ENCODE assay signal across 17 mouse cellular contexts in genomic region chr7:64089034-64089433, GRCm38 (mm10).
"Had no signal": no experiment of that assay in that cellular context is flagged by ENCODE, and none has a peak within 500 bp of the region (broad histone marks: within the 10 kb centered on the region; RNA-seq: fewer than 3 reads in every experiment).

No protein-coding gene starts in this region.

- H3K4me3 ChIP-seq: intestine, embryonic 15.5 days; layer of hippocampus, adult 2 months; liver, embryonic 13.5 days; midbrain, embryonic 15.5 days; myocyte; neural tube, embryonic 13.5 days; stomach, embryonic 15.5 days had no signal

- H3K4me1 ChIP-seq: intestine, embryonic 15.5 days; liver, embryonic 13.5 days; midbrain, embryonic 15.5 days; neural tube, embryonic 13.5 days; stomach, embryonic 15.5 days had no signal

- DNase-seq: kidney, adult 18-20 months; kidney, adult 9 months; kidney, postnatal 25 days; layer of hippocampus, adult 9-11 months; liver, embryonic 13.5 days; lung, embryonic 14.5 days; lung, postnatal 10 days; right cerebral cortex, postnatal 25 days; spleen, adult 18-20 months; thymus, postnatal 36 days had no signal

- H3K27ac ChIP-seq: intestine, embryonic 15.5 days; kidney, postnatal 0 days; layer of hippocampus, adult 2 months; liver, embryonic 13.5 days; midbrain, embryonic 15.5 days; neural tube, embryonic 13.5 days; stomach, embryonic 15.5 days had no signal

- H3K9me3 ChIP-seq: intestine, embryonic 15.5 days; midbrain, embryonic 15.5 days; neural tube, embryonic 13.5 days; stomach, embryonic 15.5 days had no signal

- H3K27me3 ChIP-seq: intestine, embryonic 15.5 days; liver, embryonic 13.5 days; midbrain, embryonic 15.5 days; neural tube, embryonic 13.5 days; stomach, embryonic 15.5 days had no signal

- H3K36me3 ChIP-seq: intestine, embryonic 15.5 days; liver, embryonic 13.5 days; midbrain, embryonic 15.5 days; neural tube, embryonic 13.5 days; stomach, embryonic 15.5 days had no signal

- ATAC-seq: intestine, embryonic 15.5 days; midbrain, embryonic 15.5 days had no signal
